Mouse (Mus musculus): ENCODE data around the gene Hlcs. TPM values are rescaled to one million over a fixed set of nuclear protein-coding genes. Genes with fewer than 3 reads are reported as not detected.

The Hlcs gene
- polyA plus RNA-seq, 1 experiment = 7.5 TPM

DNA sequence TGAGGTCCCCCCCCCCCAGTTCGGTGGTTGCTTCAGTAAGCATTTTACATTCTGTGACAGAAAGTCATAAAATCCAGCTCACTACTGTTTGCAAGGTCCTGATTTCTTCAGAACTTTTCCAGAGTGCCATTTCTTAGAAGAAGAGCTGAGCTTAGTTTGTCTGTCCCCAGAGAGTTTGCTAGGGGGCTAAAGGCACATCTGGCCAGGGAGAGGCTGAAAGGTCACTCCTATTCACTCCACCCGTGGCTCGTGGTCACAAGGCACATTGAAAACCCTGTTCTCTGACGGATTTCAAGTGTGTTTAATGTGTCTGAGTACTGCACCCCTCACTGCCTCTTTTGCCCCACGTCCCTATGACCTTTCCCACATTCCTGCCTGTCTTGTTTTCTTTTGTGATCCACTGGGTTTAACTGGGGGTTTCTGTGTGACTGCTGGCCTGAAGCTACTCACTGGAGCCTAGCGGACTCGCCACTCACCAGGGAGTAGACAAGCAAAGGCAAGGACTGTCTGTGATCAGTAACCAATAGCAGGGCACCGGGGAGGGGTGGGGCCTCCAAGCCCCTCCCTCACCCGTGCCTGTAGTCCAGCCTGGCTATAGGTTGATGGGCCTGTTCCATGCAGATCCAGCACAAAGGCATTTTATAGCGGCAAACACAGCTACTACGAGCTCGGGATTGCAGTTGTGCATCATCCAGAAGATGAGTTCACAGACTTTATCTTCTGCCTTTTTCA is 215.5 kb downstream of the Hlcs start:
- TF ChIP-seq POLR2A (IDR thresholded peaks at IDR 0.05; ENCODE audit: borderline replicate concordance, control insufficient read depth, low read depth, low read length) (no peak), CTCF (IDR thresholded peaks at IDR 0.05; ENCODE audit: control insufficient read depth, insufficient read depth, low read length) (no peak)
- H3K27ac ChIP-seq (ENCODE audit: control insufficient read depth, insufficient read depth, low read depth, low read length, poor library complexity) = no peak overlapping the region

DNA sequence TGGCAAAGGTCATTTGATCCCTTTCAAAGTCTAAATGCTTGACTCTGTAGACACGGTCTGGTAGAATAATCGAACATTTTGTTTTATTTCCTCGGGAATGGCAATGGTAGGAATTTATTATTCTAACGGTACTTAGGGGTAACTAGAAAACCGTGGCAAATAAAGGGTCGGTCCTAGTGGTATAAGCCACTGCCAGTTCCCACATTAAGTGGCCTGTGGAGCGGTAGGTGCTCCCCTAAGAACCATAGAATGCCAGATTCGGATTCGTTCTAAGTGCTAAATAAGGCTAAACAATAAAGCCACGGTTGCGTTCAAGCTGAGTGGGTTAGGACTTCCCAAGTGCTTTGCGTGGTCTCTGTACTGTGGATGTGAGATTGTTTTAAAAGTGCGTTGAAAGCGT is 216.9 kb downstream of the Hlcs start:
- TF ChIP-seq POLR2A (IDR thresholded peaks at IDR 0.05; ENCODE audit: borderline replicate concordance, control insufficient read depth, low read depth, low read length) (no peak), CTCF (IDR thresholded peaks at IDR 0.05; ENCODE audit: control insufficient read depth, insufficient read depth, low read length) (no peak)
- no peaks in the 10 kb centered on the region for H3K4me1 ChIP-seq (ENCODE audit: control insufficient read depth, insufficient read depth, low read length)
- WGBS = 8% methylated on average over 14 of the region's 14 CpGs
- H3K4me3 ChIP-seq (replicated peaks; ENCODE audit: control insufficient read depth, low read depth, low read length) = no peak overlapping the region
- H3K27ac ChIP-seq (ENCODE audit: control insufficient read depth, insufficient read depth, low read depth, low read length, poor library complexity) = no peak overlapping the region

More for the DNA sequence above, 215.5 kb downstream of the Hlcs start:
- 35% methylated on average over 12 of the region's 12 CpGs for WGBS
- Histone ChIP-seq H3K4me1 (ENCODE audit: control insufficient read depth, insufficient read depth, low read length) (no peaks in the 10 kb centered on the region), H3K4me3 (replicated peaks; ENCODE audit: control insufficient read depth, low read depth, low read length) (no peak overlapping the region)

DNA sequence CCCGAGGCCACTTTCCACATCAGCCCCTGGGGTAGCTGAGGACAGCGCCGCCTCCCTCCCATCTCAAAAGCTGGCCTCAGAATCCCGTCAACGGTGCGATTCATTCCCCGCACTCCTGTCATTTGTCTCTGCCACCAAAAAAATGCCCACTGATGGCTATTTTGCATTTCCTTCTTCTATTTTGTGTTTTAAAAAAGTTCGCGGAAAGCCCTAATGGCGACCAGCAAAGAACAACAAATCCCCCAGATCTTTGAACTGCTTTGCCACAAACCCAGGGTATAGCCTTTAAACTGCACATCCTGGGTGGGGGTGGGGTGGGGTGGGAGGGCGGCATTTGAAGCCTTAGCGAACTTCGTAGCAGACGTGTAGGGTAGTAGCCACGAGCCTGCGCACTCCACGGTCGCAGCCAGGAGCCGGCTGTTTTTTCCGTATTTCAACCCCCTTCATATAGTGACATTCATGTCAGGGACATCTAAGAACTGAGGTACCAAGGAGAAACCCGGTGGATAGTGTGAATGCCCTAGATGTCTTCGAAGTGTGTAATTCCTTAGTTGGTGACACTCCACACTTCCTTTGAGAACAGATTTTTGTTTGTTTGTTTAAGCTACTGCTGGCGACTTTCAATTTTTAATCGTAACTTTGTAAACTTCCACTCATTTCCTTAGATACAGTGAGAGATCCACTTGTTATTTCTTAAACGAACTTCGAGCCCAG is 218.1 kb downstream of the Hlcs start:
- TF ChIP-seq POLR2A (IDR thresholded peaks at IDR 0.05; ENCODE audit: borderline replicate concordance, control insufficient read depth, low read depth, low read length) = no peak
- no peak for TF ChIP-seq CTCF (IDR thresholded peaks at IDR 0.05; ENCODE audit: control insufficient read depth, insufficient read depth, low read length)
- H3K4me1 ChIP-seq (ENCODE audit: control insufficient read depth, insufficient read depth, low read length) = no peaks in the 10 kb centered on the region
- 3% methylated on average over 26 of the region's 26 CpGs for whole genome bisulfite sequencing
- no peak overlapping the region for H3K27ac ChIP-seq (ENCODE audit: control insufficient read depth, insufficient read depth, low read depth, low read length, poor library complexity)
- H3K4me3 ChIP-seq (replicated peaks; ENCODE audit: control insufficient read depth, low read depth, low read length) = no peak overlapping the region

DNA sequence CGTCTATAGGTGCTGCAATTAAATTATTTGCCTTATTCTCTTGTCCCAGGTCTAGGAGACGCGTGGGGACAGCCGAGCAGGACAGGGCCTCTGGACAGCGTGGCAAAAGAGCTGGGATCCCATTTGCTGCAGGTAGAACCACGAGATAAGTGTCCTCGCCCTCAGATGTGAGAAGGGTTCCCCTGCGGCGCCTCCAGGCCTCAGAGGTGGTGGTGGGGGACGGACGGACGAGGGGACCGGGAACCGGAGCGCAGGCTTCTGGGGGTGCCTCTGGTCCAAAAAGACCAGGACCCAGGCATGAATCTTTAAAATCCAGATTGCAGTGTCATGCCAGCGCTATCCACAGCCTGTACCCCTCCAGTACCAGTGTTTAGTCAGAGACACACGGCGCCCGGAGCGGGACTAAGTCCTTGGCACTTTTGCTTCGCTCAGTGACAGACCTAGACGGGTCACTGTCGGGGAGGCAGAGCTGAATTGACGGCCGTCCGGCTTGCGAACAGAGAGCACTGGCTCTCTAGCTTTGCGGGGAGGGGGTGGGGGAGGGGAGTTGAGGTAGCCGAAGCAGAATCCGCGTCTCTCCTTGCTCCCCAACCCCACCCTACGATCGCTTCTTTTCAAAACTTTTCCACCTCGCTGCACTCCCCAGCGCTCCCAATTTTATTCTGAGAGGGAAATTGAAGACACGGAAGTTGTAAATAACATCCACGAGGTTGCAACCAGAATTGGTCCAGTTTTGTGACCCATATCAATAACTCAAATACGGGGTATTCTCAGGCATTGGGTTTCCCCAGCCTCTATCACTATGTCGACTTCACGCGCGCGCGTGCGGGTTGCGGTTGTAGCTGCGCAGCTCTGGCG is 218.9 kb downstream of the Hlcs start:
- Histone ChIP-seq H3K27ac (ENCODE audit: control insufficient read depth, insufficient read depth, low read depth, low read length, poor library complexity) (no peak overlapping the region), H3K4me1 (ENCODE audit: control insufficient read depth, insufficient read depth, low read length) (no peaks in the 10 kb centered on the region), H3K4me3 (replicated peaks; ENCODE audit: control insufficient read depth, low read depth, low read length) (no peak overlapping the region)
- 7% methylated on average over 48 of the region's 48 CpGs for WGBS
- TF ChIP-seq CTCF (IDR thresholded peaks at IDR 0.05; ENCODE audit: control insufficient read depth, insufficient read depth, low read length) = no peak
- TF ChIP-seq POLR2A (IDR thresholded peaks at IDR 0.05; ENCODE audit: borderline replicate concordance, control insufficient read depth, low read depth, low read length) = no peak

DNA sequence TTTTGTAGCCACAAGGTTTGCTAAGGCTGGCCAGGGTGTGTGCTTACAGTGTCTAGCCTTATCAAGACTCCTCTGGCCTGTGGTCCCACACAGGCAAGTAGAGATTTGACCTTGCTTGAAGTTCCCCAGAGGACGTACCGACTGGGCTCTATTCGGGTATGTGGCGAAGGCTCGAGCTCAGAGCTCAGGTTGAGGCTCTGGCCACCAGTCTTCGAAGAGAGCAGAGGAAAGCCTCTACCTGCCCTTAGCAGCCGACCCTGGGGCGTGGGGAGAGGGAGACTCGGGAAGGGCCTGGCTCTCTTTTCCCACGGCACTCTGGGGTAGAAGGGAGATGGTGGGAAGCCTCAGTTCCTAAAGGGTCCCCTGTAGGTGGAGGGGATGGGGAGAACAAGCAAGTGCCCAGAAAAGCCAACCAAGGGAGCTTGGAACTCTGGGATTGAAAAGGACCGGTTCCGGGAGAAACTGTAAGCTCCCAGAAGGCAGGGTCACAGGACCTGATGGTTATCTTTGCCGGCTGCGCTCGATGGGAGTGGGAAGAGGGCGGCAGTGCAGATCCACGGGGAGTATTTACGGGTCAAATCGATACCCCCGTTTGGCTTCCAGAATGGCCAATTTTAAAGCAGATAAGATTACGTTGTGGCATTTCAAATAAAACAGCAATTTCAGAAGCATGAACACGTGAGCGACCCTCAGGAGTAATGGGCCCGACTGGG is 220.1 kb downstream of the Hlcs start:
- H3K4me3 ChIP-seq (replicated peaks; ENCODE audit: control insufficient read depth, low read depth, low read length) = no peak overlapping the region
- WGBS = 6% methylated on average over 24 of the region's 24 CpGs
- H3K4me1 ChIP-seq (ENCODE audit: control insufficient read depth, insufficient read depth, low read length) = no peaks in the 10 kb centered on the region
- TF ChIP-seq POLR2A (IDR thresholded peaks at IDR 0.05; ENCODE audit: borderline replicate concordance, control insufficient read depth, low read depth, low read length) (no peak), CTCF (IDR thresholded peaks at IDR 0.05; ENCODE audit: control insufficient read depth, insufficient read depth, low read length) (no peak)
- no peak overlapping the region for H3K27ac ChIP-seq (ENCODE audit: control insufficient read depth, insufficient read depth, low read depth, low read length, poor library complexity)

DNA sequence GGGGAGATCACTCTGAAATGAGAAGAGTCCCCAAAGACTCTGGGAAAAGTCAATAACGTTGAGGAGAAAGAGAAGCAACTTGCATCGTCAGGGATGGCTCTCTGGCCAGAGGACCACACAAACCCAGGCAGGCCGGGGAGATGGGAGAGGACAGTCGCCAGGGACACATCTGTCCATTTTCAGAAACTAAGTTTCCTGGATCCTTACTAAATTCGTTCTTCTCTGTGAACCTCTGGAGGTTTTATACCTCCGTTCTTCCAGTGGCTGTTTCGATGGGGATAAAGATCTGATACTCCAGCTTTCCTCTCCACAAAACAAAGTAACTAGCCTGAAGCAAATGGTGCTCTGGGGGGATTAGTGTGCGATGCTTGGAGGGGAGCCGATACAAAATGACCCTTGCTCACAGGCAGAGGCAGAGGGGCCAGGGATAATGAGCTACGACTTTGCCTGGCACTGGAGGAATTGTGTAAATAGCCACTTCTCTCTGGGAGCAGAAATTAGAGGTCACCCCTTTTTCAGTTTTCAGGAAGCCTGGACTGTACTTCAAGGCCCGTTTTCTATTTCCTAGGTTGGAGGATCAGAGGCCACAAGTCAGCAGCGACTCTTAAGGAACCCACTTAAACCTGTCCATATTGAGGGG is 220.7 kb downstream of the Hlcs start:
- Histone ChIP-seq H3K27ac (ENCODE audit: control insufficient read depth, insufficient read depth, low read depth, low read length, poor library complexity) (no peak overlapping the region), H3K4me3 (replicated peaks; ENCODE audit: control insufficient read depth, low read depth, low read length) (no peak overlapping the region), H3K4me1 (ENCODE audit: control insufficient read depth, insufficient read depth, low read length) (no peaks in the 10 kb centered on the region)
- no peak for TF ChIP-seq CTCF (IDR thresholded peaks at IDR 0.05; ENCODE audit: control insufficient read depth, insufficient read depth, low read length)
- no peak for TF ChIP-seq POLR2A (IDR thresholded peaks at IDR 0.05; ENCODE audit: borderline replicate concordance, control insufficient read depth, low read depth, low read length)
- 4% methylated on average over 12 of the region's 12 CpGs for WGBS

DNA sequence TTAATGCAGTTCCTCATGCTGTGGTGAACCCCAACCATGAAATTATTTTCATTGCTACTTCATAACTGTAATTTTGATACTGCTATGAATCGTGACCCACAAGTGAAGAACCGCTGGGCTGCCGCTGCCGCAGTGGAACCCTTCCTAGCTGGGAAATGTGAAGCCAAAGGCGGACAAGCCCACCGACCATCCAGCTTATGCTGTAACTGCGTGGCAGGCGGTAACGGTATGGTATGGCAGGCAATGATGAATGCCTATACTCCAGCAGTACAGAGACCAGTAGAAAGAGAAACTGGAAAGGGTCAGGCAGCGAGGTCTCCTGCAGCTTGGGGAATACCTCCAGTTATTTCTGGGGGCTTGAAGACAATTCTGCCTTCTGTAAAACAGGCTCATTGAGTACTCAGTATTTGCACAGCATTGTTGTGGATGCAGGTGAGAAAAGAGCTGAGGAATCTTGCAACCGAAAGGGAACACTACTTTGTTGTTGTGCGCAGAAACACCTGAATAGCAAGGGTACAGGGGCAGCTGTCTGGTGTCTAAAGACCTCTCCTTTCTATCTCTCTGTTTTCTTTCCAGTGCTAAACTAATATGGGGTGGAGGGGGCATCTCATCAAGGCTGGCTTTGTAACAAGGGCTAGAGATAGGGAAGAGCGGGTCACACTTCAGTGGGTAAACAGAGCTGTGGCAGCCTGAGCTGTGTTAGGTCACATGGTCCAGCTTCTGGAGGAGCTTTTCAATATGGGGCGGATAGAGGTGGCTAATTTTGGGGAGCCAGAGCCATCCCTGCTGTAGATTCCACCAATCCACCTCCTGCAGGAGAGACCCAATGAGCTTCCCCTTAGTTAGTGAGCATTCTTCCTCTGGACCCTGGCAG is 224.3 kb downstream of the Hlcs start:
- WGBS = 16% methylated on average over 14 of the region's 14 CpGs

More for the DNA sequence above, 224.3 kb downstream of the Hlcs start:
- Histone ChIP-seq H3K27ac (ENCODE audit: control insufficient read depth, insufficient read depth, low read depth, low read length, poor library complexity) (no peak overlapping the region), H3K4me3 (replicated peaks; ENCODE audit: control insufficient read depth, low read depth, low read length) (no peak overlapping the region), H3K4me1 (ENCODE audit: control insufficient read depth, insufficient read depth, low read length) (no peaks in the 10 kb centered on the region)
- TF ChIP-seq POLR2A (IDR thresholded peaks at IDR 0.05; ENCODE audit: borderline replicate concordance, control insufficient read depth, low read depth, low read length) = no peak
- no peak for TF ChIP-seq CTCF (IDR thresholded peaks at IDR 0.05; ENCODE audit: control insufficient read depth, insufficient read depth, low read length)

All from bone marrow, adult 2 months (tissue).